Mouse (Mus musculus): ENCODE results near the gene Cbfa2t2. TPM values are rescaled to one million over a fixed set of nuclear protein-coding genes. Genes with fewer than 3 reads are reported as not detected.

Gene Cbfa2t2
- polyA plus RNA-seq, 1 experiment from 2014 or later = 37.6 TPM

- WGBS = 24% methylated on average over 21 of the region's 21 CpGs
- no peak overlapping the region for H3K27ac ChIP-seq (ENCODE audit: poor library complexity, severe bottlenecking)
- H3K9ac ChIP-seq = no peak overlapping the region
Measured at GRCm38 (mm10) chr2:154551927-154552326, 115.6 kb downstream of the Cbfa2t2 start.

GRCm38 (mm10) chr2:154552424-154552907, 116.2 kb downstream of the Cbfa2t2 start:
- peak; percentile 15; the same call in 1 of the 2 replicates for ATAC-seq (ENCODE audit: insufficient number of reproducible peaks, low FRiP score)
- 17% methylated on average over 27 of the region's 27 CpGs for WGBS
- Histone ChIP-seq H3K9me3 (replicated peaks) (no peaks in the 10 kb centered on the region), H3K4me1 (replicated peaks) (peaks cover 46% of the 10 kb centered on the region), H3K9ac (peak overlapping the region; percentile 42), H3K27ac (ENCODE audit: poor library complexity, severe bottlenecking) (no peak overlapping the region), H3K27me3 (replicated peaks) (peaks cover 38% of the 10 kb centered on the region), H3K4me3 (peak overlapping the region; percentile 32), H3K36me3 (no peaks in the 10 kb centered on the region), H3K4me2 (peak overlapping the region; percentile 65)

More at GRCm38 (mm10) chr2:154551927-154552326, 115.6 kb downstream of the Cbfa2t2 start:
- no peaks in the 10 kb centered on the region for H3K9me3 ChIP-seq (replicated peaks)
- H3K36me3 ChIP-seq = no peaks in the 10 kb centered on the region
- H3K27me3 ChIP-seq (replicated peaks) = peaks cover 38% of the 10 kb centered on the region
- H3K4me2 ChIP-seq = peak overlapping the region; percentile 65
- H3K4me3 ChIP-seq = peak overlapping the region; percentile 32
- peak; percentile 18; the same call in 1 of the 2 replicates for ATAC-seq (ENCODE audit: insufficient number of reproducible peaks, low FRiP score)
- H3K4me1 ChIP-seq (replicated peaks) = peaks cover 40% of the 10 kb centered on the region

- H3K27ac ChIP-seq (ENCODE audit: poor library complexity, severe bottlenecking) = no peak overlapping the region
- no peaks in the 10 kb centered on the region for H3K9me3 ChIP-seq (replicated peaks)
- no peak overlapping the region for H3K4me2 ChIP-seq
- H3K27me3 ChIP-seq (replicated peaks) = peaks cover 33% of the 10 kb centered on the region
- H3K4me3 ChIP-seq = no peak overlapping the region
- peaks cover 1% of the 10 kb centered on the region; the same call in 1 of the 2 replicates for H3K36me3 ChIP-seq
- no peak for ATAC-seq (ENCODE audit: insufficient number of reproducible peaks, low FRiP score)
- H3K4me1 ChIP-seq (replicated peaks) = peaks cover 47% of the 10 kb centered on the region
- no peak overlapping the region for H3K9ac ChIP-seq
- 78% methylated on average over 6 of the region's 6 CpGs for WGBS
Measured at GRCm38 (mm10) chr2:154555235-154555634, 119.0 kb downstream of the Cbfa2t2 start.

- no peak overlapping the region for H3K4me2 ChIP-seq
- peaks cover 17% of the 10 kb centered on the region for H3K36me3 ChIP-seq
- H3K4me3 ChIP-seq = no peak overlapping the region
Measured at GRCm38 (mm10) chr2:154557184-154557832, 121.0 kb downstream of the Cbfa2t2 start.

GRCm38 (mm10) chr2:154558264-154559039, 122.2 kb downstream of the Cbfa2t2 start, which contains the start of gene Necab3:
Gene Necab3 (minus strand): TSS chr2:154558890.
- H3K9me3 ChIP-seq (replicated peaks) = no peaks in the 10 kb centered on the region
- peak within 1 kb of the TSS; percentile 31; the same call in 1 of the 2 replicates for H3K9ac ChIP-seq
- ATAC-seq (ENCODE audit: insufficient number of reproducible peaks, low FRiP score) = peak; percentile 47; the same call in 1 of the 2 replicates
- peaks cover 26% of the 10 kb centered on the region for H3K36me3 ChIP-seq
- WGBS = 6% methylated on average over 33 of the region's 34 CpGs
- peaks cover 34% of the 10 kb centered on the region for H3K4me1 ChIP-seq (replicated peaks)
- peak within 1 kb of the TSS; percentile 37 for H3K4me3 ChIP-seq
- H3K4me2 ChIP-seq = peak within 1 kb of the TSS; percentile 68
- H3K27me3 ChIP-seq (replicated peaks) = 0 out of 2 replicates have a peak, but pooled peaks cover 5% of the 10 kb centered on the region
- no peak within 1 kb of the TSS for H3K27ac ChIP-seq (ENCODE audit: poor library complexity, severe bottlenecking)

More at GRCm38 (mm10) chr2:154557184-154557832, 121.0 kb downstream of the Cbfa2t2 start:
- no peak for ATAC-seq (ENCODE audit: insufficient number of reproducible peaks, low FRiP score)
- Histone ChIP-seq H3K27ac (ENCODE audit: poor library complexity, severe bottlenecking) (no peak overlapping the region), H3K4me1 (replicated peaks) (peaks cover 38% of the 10 kb centered on the region), H3K27me3 (replicated peaks) (peaks cover 12% of the 10 kb centered on the region; the same call in 1 of the 2 replicates), H3K9me3 (replicated peaks) (no peaks in the 10 kb centered on the region), H3K9ac (no peak overlapping the region)
- 54% methylated on average over 5 of the region's 5 CpGs for WGBS

GRCm38 (mm10) chr2:154563612-154564170, 127.4 kb downstream of the Cbfa2t2 start:
- H3K4me3 ChIP-seq = no peak overlapping the region
- no peaks in the 10 kb centered on the region for H3K9me3 ChIP-seq (replicated peaks)
- ATAC-seq (ENCODE audit: insufficient number of reproducible peaks, low FRiP score) = no peak
- no peak overlapping the region for H3K4me2 ChIP-seq
- no peak overlapping the region for H3K27ac ChIP-seq (ENCODE audit: poor library complexity, severe bottlenecking)
- H3K9ac ChIP-seq = no peak overlapping the region
- H3K27me3 ChIP-seq (replicated peaks) = no peaks in the 10 kb centered on the region
- H3K4me1 ChIP-seq (replicated peaks) = peaks cover 36% of the 10 kb centered on the region
- H3K36me3 ChIP-seq = peaks cover 36% of the 10 kb centered on the region
- 90% methylated on average over 22 of the region's 22 CpGs for WGBS

- 80% methylated on average over 3 of the region's 3 CpGs for WGBS
- H3K4me1 ChIP-seq (replicated peaks) = peaks cover 32% of the 10 kb centered on the region
- H3K27ac ChIP-seq (ENCODE audit: poor library complexity, severe bottlenecking) = no peak overlapping the region
- ATAC-seq (ENCODE audit: insufficient number of reproducible peaks, low FRiP score) = no peak
- no peaks in the 10 kb centered on the region for H3K9me3 ChIP-seq (replicated peaks)
- no peak overlapping the region for H3K4me3 ChIP-seq
- H3K27me3 ChIP-seq (replicated peaks) = no peaks in the 10 kb centered on the region
- H3K36me3 ChIP-seq = peaks cover 31% of the 10 kb centered on the region
- H3K9ac ChIP-seq = 0 out of 2 replicates have a peak overlapping the region, but pooled peaks have one; percentile 8
- no peak overlapping the region for H3K4me2 ChIP-seq
Measured at GRCm38 (mm10) chr2:154565562-154565961, 129.3 kb downstream of the Cbfa2t2 start.

- Histone ChIP-seq H3K4me2 (no peak overlapping the region), H3K9me3 (replicated peaks) (no peaks in the 10 kb centered on the region), H3K4me1 (replicated peaks) (peaks cover 36% of the 10 kb centered on the region), H3K9ac (no peak overlapping the region), H3K27me3 (replicated peaks) (no peaks in the 10 kb centered on the region), H3K27ac (ENCODE audit: poor library complexity, severe bottlenecking) (no peak overlapping the region), H3K36me3 (peaks cover 24% of the 10 kb centered on the region), H3K4me3 (no peak overlapping the region)
- 67% methylated on average over 8 of the region's 8 CpGs for WGBS
- ATAC-seq (ENCODE audit: insufficient number of reproducible peaks, low FRiP score) = no peak
Measured at GRCm38 (mm10) chr2:154566641-154567040, 130.4 kb downstream of the Cbfa2t2 start.

- Histone ChIP-seq H3K4me2 (peak overlapping the region; percentile 86), H3K27ac (ENCODE audit: poor library complexity, severe bottlenecking) (no peak overlapping the region), H3K9ac (no peak overlapping the region; the same call in 1 of the 2 replicates), H3K9me3 (replicated peaks) (no peaks in the 10 kb centered on the region), H3K4me3 (peak overlapping the region; percentile 93), H3K4me1 (replicated peaks) (peaks cover 36% of the 10 kb centered on the region), H3K27me3 (replicated peaks) (no peaks in the 10 kb centered on the region), H3K36me3 (peaks cover 17% of the 10 kb centered on the region)
- 78% methylated on average over 2 of the region's 2 CpGs for WGBS
- ATAC-seq (ENCODE audit: insufficient number of reproducible peaks, low FRiP score) = no peak
Measured at GRCm38 (mm10) chr2:154567766-154568165, 131.5 kb downstream of the Cbfa2t2 start.

- peak overlapping the region; percentile 84 for H3K9ac ChIP-seq
- H3K27ac ChIP-seq (ENCODE audit: poor library complexity, severe bottlenecking) = peak overlapping the region; percentile 74
- H3K4me2 ChIP-seq = peak overlapping the region; percentile 86
- peaks cover 36% of the 10 kb centered on the region for H3K4me1 ChIP-seq (replicated peaks)
- H3K36me3 ChIP-seq = peaks cover 9% of the 10 kb centered on the region
- peak overlapping the region; percentile 93 for H3K4me3 ChIP-seq
- no peak for ATAC-seq (ENCODE audit: insufficient number of reproducible peaks, low FRiP score)
- H3K27me3 ChIP-seq (replicated peaks) = no peaks in the 10 kb centered on the region
- 20% methylated on average over 10 of the region's 10 CpGs for WGBS
- H3K9me3 ChIP-seq (replicated peaks) = no peaks in the 10 kb centered on the region
Measured at GRCm38 (mm10) chr2:154568329-154569070, 132.2 kb downstream of the Cbfa2t2 start.
